Mouse (Mus musculus) midbrain, embryonic 13.5 days (tissue): Measurements from ENCODE around the gene Rnf225. TPM values are rescaled to one million over a fixed set of nuclear protein-coding genes. Genes with fewer than 3 reads are reported as not detected.
A peak's percentile ranks its signal among the peaks of the same experiment; 100 is the strongest.
"Not testable (repeated sequence)": the region's sequence is repeated elsewhere in the genome, so short reads cannot be mapped to it uniquely, and the experiment has no call there.

ENCODE experiments used
- ATAC-seq: fragments of 200-750 bp; cut with Nextera tagmentation; 2 replicates; pipeline ENCODE4 v1.8.0; 2017; ENCODE audit warnings: mild to moderate bottlenecking, moderate TSS enrichment, moderate library complexity
- H3K27ac ChIP-seq: fragments of 300-500 bp; sonication (generic); 2 replicates; pipeline ENCODE4 v1.5.1; 2015; ENCODE audit warnings: inconsistent platforms, mild to moderate bottlenecking, moderate library complexity
- H3K27me3 ChIP-seq: fragments of 300-500 bp; sonication (generic); 2 replicates; pipeline ENCODE4 v1.6.1; 2015; ENCODE audit warnings: mild to moderate bottlenecking, inconsistent platforms
- H3K36me3 ChIP-seq: fragments of 300-500 bp; sonication (generic); 2 replicates; pipeline ENCODE4 v1.6.1; 2015; ENCODE audit warnings: mild to moderate bottlenecking, inconsistent platforms
- H3K4me1 ChIP-seq: fragments of 300-500 bp; sonication (generic); replicated peaks from 2 replicates; pipeline ENCODE4 v1.6.1; 2015; ENCODE audit warnings: inconsistent platforms
- H3K4me2 ChIP-seq: fragments of 300-500 bp; sonication (generic); replicated peaks from 2 replicates; pipeline ENCODE4 v1.6.1; 2015; ENCODE audit warnings: moderate library complexity, mild to moderate bottlenecking, inconsistent platforms
- H3K4me3 ChIP-seq: fragments of 300-500 bp; sonication (generic); replicated peaks from 2 replicates; pipeline ENCODE4 v1.5.1; 2015; ENCODE audit warnings: mild to moderate bottlenecking, inconsistent platforms
- H3K9ac ChIP-seq: fragments of 300-500 bp; sonication (generic); replicated peaks from 2 replicates; pipeline ENCODE4 v1.6.1; 2015; ENCODE audit warnings: mild to moderate bottlenecking, inconsistent platforms
- H3K9me3 ChIP-seq: fragments of 300-500 bp; sonication (generic); 2 replicates; pipeline ENCODE4 v1.6.1; 2016; ENCODE audit warnings: mild to moderate bottlenecking, inconsistent platforms
- WGBS: fragments of 180-500 bp; shearing (Covaris S2); methylation state at CpG from one replicate; pipeline ENCODE4 v1.1.7; 2015; 5-methylcytosine and 5-hydroxymethylcytosine counted together
- polyA plus RNA-seq: library from polyadenylated mRNA; unstranded; fragments of >200 nt; fragmentation: Nextera tagmentation; extraction: Ambion mirVana; gene quantifications from 2 replicates; pipeline ENCODE4 v1.2.1, GENCODE M21; 2015

Rnf225 gene
- polyA plus RNA-seq, result 0.69 and 1.1 TPM in 2 replicates

DNA sequence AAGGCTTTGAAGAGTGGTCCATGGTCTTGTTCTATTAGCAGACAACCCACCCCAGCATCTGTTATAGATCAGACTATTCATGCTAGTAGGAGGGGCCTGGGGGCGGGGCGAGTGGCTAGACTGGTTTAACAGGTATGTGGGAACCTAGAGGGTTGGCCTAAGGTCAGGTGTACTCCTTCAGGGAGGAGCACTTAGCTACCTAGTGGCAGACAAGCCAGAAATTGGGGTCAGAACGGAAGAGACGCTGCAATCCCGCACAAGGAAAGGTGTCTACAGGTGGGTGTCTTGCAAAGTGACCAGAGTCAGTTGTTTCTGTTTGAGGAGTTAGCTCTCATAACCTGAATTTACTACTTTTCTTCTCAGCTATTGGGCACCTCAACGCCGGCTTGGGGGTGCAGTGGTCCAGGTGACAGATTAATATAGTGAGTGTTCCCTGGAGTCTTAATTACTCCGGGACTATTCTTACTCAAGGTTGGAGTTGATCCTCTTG is at the start of gene Rnf225:
TSS of gene Rnf225 (plus strand) at position 226 of the 490 bp plus-strand sequence.
- 25% methylated on average over 8 of the region's 8 CpGs for WGBS
- Histone ChIP-seq H3K36me3 (peaks cover 49% of the 10 kb centered on the region), H3K9me3 (no peaks in the 10 kb centered on the region), H3K27ac (no peak within 1 kb of the TSS), H3K4me2 (peak within 1 kb of the TSS; percentile 42), H3K9ac (peak within 1 kb of the TSS; percentile 51; the same call in 1 of the 2 replicates), H3K4me3 (peak within 1 kb of the TSS; percentile 24), H3K27me3 (peaks cover 33% of the 10 kb centered on the region), H3K4me1 (peaks cover 23% of the 10 kb centered on the region)
- ATAC-seq, result no peak

DNA sequence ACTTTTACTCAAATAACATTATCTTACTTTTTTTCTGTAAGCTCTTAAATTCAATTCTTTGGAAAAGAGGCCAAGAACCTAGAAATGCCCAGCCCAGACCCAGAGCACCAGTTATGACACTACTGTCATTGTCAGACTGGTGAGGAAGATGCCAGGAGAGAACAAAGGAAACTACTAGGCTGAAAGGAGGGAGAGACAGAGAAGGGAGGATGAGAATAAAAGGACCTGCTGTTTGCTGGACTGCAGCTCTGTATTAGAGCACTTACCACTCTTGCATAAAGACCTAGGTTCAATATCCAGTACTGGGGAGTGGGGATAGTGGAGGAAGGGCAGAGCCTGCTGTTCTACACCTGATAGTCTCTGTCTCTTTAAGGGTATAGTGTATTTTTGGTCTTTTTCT is 47.2 kb upstream of the Rnf225 start:
- peaks cover 17% of the 10 kb centered on the region for H3K4me1 ChIP-seq
- H3K9me3 ChIP-seq, result no peaks in the 10 kb centered on the region
- no peak; the same call in 1 of the 2 replicates for ATAC-seq
- H3K36me3 ChIP-seq, result peaks cover 14% of the 10 kb centered on the region
- peak overlapping the region; percentile 73 for H3K4me2 ChIP-seq
- no peak overlapping the region for H3K4me3 ChIP-seq
- H3K27me3 ChIP-seq, result no peaks in the 10 kb centered on the region
- no peak overlapping the region for H3K27ac ChIP-seq
- no peak overlapping the region for H3K9ac ChIP-seq

DNA sequence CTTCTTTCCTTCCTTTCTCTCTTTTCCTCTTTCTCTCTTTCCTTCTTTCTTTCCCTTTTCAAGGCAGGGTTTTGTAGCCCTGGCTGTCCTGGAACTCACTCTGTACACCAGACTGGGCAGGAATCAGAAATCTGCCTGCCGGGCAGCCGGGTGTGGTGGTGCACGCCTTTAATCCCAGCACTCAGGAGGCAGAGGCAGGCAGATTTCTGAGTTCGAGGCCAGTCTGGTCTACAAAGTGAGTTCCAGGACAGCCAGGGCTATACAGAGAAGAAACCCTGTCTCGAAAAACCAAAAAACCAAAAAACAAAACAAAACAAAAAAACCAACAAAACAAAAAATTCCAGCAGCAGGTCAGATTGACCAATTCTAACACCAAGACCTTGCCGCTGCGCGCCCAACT is 46.7 kb upstream of the Rnf225 start:
- peak; percentile 57 for ATAC-seq

DNA sequence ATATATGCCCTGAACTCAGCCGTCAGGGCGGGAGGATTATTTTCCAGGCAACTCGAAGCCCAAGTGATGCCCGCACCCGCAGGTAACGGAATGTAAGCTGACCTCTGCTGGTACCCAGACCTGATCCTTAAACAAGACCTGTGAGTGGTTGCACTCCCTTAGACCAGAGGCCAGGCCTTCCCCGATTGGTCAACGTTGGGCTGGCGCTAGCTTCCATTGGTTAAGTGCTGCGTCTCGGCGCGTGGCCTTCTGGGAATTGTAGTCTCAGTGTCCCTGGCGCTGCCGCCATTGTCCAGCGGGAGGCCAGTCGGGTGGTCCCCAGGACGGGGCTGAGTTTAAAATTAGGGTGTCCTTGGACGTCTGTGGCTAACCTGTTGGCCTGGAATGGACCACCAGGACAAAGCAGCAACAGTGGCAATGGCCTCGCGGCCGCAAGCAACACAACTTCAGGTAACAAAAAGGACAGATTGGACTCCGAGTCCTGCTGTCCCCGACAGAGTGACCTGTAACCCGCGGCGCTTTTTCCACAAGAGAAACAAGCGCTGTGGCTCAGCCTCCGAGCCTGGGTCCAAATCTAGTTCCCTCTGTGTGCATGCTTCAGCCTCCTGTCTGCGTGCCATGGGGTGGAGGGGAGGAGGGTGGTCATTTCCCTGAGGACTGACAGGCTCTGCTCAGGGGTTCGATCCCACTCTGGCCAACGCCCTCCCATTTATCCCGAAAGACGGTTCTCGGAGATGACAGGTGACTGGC is 46.1 kb upstream of the Rnf225 start, which contains the start of gene Zfp128:
TSS of gene Zfp128 (plus strand) at position 267 of the 750 bp plus-strand sequence.
- no peaks in the 10 kb centered on the region for H3K9me3 ChIP-seq
- peaks cover 17% of the 10 kb centered on the region for H3K4me1 ChIP-seq
- H3K4me2 ChIP-seq, result peak within 1 kb of the TSS; percentile 73
- peak within 1 kb of the TSS; percentile 84 for H3K9ac ChIP-seq
- peak within 1 kb of the TSS; percentile 71 for H3K4me3 ChIP-seq
- H3K36me3 ChIP-seq, result peaks cover 24% of the 10 kb centered on the region
- no peaks in the 10 kb centered on the region for H3K27me3 ChIP-seq
- peak; percentile 99 for ATAC-seq
- peak within 1 kb of the TSS; percentile 54; the same call in 1 of the 2 replicates for H3K27ac ChIP-seq
- 1% methylated on average over 35 of the region's 35 CpGs for WGBS

More for the DNA sequence above, 46.7 kb upstream of the Rnf225 start:
- Histone ChIP-seq H3K4me1 (peaks cover 17% of the 10 kb centered on the region), H3K36me3 (peaks cover 18% of the 10 kb centered on the region), H3K27ac (peak overlapping the region; percentile 54; the same call in 1 of the 2 replicates), H3K4me3 (peak overlapping the region; percentile 71), H3K9ac (peak overlapping the region; percentile 84), H3K4me2 (peak overlapping the region; percentile 73)
- H3K27me3 ChIP-seq, H3K9me3 ChIP-seq: not testable (repeated sequence)
- WGBS, result 39% methylated on average over 8 of the region's 8 CpGs

DNA sequence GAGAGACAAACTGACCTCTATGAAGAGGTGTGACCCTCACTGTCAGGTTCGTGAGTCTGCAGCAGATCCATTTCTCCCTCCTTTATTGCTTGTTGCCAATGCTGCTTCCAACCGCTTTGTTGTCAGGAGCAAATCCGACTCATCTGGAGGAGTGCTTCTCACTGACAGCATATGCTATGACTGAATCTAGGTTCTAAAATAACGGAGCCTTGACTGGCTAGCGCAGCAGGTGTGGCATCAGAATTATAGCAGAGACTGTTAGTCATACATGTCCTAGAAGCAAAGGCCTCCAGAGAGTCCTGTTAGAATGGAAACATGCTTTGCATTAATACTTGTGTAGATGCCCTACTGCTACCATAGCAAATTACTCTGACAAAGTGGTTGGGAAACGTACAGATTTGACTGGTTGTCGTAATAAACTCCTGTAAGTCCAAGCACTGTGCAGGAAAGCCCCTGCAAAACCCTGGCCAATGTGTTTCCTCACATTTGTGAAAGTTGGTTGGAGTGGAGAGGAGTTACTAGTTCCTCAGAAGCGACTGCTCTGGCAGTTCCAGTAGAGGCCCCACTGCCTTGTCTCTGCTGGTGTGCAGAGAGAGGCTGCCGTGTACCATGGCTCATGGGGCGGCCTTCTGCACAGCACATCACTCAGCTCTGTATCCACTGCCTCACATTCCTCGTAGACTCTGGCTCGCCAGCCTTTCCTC is 40.5 kb upstream of the Rnf225 start:
- Histone ChIP-seq H3K36me3 (peaks cover 74% of the 10 kb centered on the region), H3K4me1 (peaks cover 14% of the 10 kb centered on the region), H3K27me3 (no peaks in the 10 kb centered on the region), H3K4me2 (no peak overlapping the region), H3K27ac (no peak overlapping the region), H3K9me3 (no peaks in the 10 kb centered on the region), H3K4me3 (no peak overlapping the region), H3K9ac (0 out of 2 replicates have a peak overlapping the region, but pooled peaks have one; percentile 8)
- 91% methylated on average over 12 of the region's 12 CpGs for WGBS
- no peak for ATAC-seq

DNA sequence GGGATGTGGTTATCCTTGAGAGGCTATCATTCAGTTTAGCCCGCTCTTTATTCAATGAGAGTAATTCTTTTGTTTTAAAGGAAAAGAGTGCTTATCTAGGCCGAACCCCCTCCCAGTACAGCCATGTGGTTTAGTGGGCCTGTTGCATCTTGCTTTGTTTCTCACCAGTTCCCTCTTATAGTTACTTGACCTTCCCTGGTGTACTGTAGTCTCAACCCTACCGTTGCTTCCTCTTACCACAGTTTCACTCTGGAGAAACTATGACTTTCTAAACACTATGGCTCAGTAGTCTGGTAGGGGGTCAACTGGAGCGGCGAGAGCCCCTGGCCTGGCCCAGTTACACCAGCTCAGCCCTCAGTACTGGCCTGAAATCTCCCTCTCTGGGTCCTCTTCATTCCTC is 39.6 kb upstream of the Rnf225 start:
- no peak for ATAC-seq
- no peaks in the 10 kb centered on the region for H3K9me3 ChIP-seq
- no peak overlapping the region for H3K4me3 ChIP-seq
- H3K27ac ChIP-seq, result no peak overlapping the region
- H3K27me3 ChIP-seq, result no peaks in the 10 kb centered on the region
- H3K9ac ChIP-seq, result no peak overlapping the region
- H3K36me3 ChIP-seq, result peaks cover 82% of the 10 kb centered on the region
- H3K4me2 ChIP-seq, result no peak overlapping the region
- WGBS, result 96% methylated on average over 5 of the region's 5 CpGs
- peaks cover 5% of the 10 kb centered on the region for H3K4me1 ChIP-seq

DNA sequence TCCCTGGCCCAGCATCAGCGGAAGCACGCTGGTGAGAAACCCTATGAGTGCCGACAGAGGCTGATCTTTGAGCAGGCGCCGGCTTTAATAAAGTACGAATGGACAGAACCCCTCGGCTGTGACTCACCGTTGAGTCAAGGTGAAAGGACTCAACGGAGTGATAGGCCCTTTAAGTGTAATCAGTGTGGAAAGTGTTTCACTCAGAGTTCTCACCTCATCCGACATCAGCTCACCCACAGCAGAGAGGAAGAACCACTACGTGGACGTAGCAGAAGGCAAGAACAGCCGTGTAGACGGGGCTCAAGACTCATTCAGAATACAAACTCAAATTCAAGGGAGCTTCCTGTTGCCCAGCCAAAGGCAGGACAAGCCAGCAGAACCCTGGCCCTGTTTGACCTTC is 36.3 kb upstream of the Rnf225 start:
- Histone ChIP-seq H3K36me3 (peaks cover 60% of the 10 kb centered on the region), H3K9me3 (no peaks in the 10 kb centered on the region), H3K4me3 (no peak overlapping the region), H3K9ac (no peak overlapping the region), H3K27me3 (no peaks in the 10 kb centered on the region), H3K27ac (no peak overlapping the region), H3K4me2 (no peak overlapping the region), H3K4me1 (no peaks in the 10 kb centered on the region)
- no peak for ATAC-seq
- 93% methylated on average over 14 of the region's 14 CpGs for WGBS

DNA sequence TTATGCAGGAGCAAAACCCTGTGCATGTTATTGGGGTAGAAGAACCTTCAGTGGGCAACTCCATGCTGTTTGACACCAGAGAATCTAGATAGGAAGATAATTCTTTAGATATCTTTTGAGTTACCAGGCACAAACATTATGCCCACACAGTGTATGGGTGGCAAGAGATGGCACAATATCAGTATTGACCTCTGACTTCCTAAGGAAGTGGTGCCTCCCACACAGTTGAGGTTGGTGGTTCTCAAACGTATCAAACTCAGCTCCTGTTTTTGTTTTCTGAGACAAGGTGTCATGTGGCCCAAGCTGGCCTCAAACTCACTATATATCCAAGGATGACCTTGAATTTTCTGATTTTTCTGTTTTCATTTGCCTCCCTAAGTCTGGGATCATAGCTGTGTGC is 35.9 kb upstream of the Rnf225 start:
- Histone ChIP-seq H3K27me3 (no peaks in the 10 kb centered on the region), H3K4me1 (no peaks in the 10 kb centered on the region), H3K36me3 (peaks cover 56% of the 10 kb centered on the region), H3K27ac (no peak overlapping the region), H3K9me3 (no peaks in the 10 kb centered on the region), H3K4me3 (no peak overlapping the region), H3K4me2 (no peak overlapping the region), H3K9ac (no peak overlapping the region)
- 77% methylated on average over 1 of the region's 1 CpGs for WGBS
- no peak for ATAC-seq

DNA sequence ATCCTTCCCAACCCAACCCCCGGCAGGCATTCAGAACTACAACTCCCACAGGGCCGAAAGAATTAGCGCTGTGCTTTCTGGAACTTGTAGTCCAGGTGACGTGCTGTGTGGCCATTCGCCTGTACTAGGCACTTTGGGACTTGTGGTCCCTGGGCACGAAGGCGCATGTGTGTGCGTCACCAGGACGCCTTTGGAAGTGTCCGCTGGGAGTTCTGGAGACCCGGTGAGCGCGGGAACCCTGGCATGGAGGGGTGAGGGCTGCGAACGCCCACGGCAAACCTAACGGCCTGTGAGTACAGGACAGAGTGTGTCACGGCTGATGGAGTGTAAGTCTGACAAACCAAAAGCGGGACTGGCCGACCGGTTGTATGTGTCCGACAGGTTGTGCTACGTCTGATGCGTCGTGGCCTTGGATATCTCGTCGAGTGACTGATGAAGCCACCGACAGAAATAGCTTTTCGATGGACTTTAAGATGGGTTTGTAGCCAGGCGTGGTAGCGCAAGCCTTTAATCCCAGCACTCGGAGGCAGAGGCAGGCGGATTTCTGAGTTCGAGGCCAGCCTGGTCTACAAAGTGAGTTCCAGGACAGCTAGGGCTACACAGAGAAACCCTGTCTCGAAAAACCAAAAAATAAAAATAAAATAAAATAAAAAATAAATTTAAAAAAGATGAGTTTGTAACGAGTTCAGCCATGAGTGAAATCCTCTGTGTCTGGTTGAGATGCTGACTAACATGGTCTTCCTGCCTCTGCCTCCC is 29.4 kb upstream of the Rnf225 start, which contains the start of gene Zscan22:
TSS of gene Zscan22 (plus strand) at position 161 of the 756 bp plus-strand sequence.
- H3K4me1 ChIP-seq, result peaks cover 9% of the 10 kb centered on the region
- no peaks in the 10 kb centered on the region for H3K36me3 ChIP-seq
- WGBS, result 7% methylated on average over 36 of the region's 36 CpGs
- peak within 1 kb of the TSS; percentile 55 for H3K4me2 ChIP-seq
- H3K27ac ChIP-seq, result no peak within 1 kb of the TSS; the same call in 1 of the 2 replicates
- ATAC-seq, result peak; percentile 99
- peak within 1 kb of the TSS; percentile 62 for H3K9ac ChIP-seq
- H3K4me3 ChIP-seq, result peak within 1 kb of the TSS; percentile 66
- no peaks in the 10 kb centered on the region for H3K27me3 ChIP-seq
- H3K9me3 ChIP-seq, result no peaks in the 10 kb centered on the region

DNA sequence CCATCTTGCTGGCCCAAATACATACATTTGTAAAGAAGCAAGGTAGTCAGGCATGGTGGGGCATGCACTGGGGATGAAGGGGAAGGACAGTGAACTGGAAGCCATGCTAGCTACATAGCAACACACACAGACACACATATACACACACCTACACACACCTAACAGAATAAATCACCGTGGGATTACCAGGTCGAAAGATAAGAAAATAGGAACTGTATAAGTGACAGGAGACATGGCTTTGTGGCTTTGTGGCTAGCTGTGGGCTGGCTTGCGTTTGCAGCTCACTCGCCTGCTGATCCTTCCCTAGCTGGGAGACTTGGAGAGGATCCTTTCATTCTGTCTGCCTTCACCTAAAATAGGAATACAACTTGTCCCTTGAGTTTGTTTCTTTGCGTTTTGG is 25.7 kb upstream of the Rnf225 start:
- Histone ChIP-seq H3K36me3 (peaks cover 32% of the 10 kb centered on the region), H3K9me3 (no peaks in the 10 kb centered on the region), H3K27ac (no peak overlapping the region), H3K4me1 (peaks cover 9% of the 10 kb centered on the region), H3K4me2 (no peak overlapping the region), H3K4me3 (no peak overlapping the region), H3K27me3 (no peaks in the 10 kb centered on the region), H3K9ac (no peak overlapping the region)
- WGBS, result 97% methylated on average over 5 of the region's 5 CpGs
- ATAC-seq, result no peak

DNA sequence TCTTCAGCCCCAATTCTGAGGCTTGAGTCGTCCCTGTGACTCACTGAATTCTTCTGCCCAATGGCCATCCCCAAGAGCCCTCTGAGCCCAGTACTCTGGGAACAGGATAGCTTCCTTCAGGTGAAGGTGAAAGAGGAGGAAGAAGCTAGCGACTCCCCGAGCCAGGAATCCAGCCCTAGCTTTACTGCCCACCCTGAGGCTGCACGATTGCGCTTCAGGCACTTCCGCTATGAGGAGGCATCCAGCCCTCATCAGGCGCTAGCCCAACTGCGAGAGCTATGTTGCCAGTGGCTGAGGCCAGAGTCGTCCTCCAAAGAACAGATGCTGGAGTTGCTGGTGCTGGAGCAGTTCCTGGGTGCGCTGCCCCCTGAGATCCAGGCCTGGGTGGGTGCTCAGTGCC is 23.6 kb upstream of the Rnf225 start:
- H3K4me3 ChIP-seq, result no peak overlapping the region
- H3K36me3 ChIP-seq, result peaks cover 53% of the 10 kb centered on the region
- H3K4me2 ChIP-seq, result no peak overlapping the region
- no peak overlapping the region for H3K9ac ChIP-seq
- H3K9me3 ChIP-seq, result no peaks in the 10 kb centered on the region
- no peaks in the 10 kb centered on the region for H3K27me3 ChIP-seq
- ATAC-seq, result no peak
- 62% methylated on average over 10 of the region's 10 CpGs for WGBS
- no peak overlapping the region for H3K27ac ChIP-seq
- peaks cover 4% of the 10 kb centered on the region for H3K4me1 ChIP-seq
